Mouse (Mus musculus) embryonic facial prominence, embryonic 12.5 days (tissue): ENCODE measurements around the gene Slc27a4. TPM values are rescaled to one million over a fixed set of nuclear protein-coding genes. Genes with fewer than 3 reads are reported as not detected.

Experiments
- microRNA-seq: library from miRNA; unstranded; fragments of <30 nt; microRNA quantifications from one replicate; pipeline ENCODE4, GENCODE M21; 2017
- polyA plus RNA-seq: library from polyadenylated mRNA; unstranded; fragments of >200 nt; fragmentation: Nextera tagmentation; extraction: Ambion mirVana; gene quantifications from 2 replicates; pipeline ENCODE4 v1.2.1, GENCODE M21; 2016

The Slc27a4 gene
- polyA plus RNA-seq, 1 experiment from 2014 or later, result 18.2 TPM

Small RNAs within 50 kb of the gene (microRNA-seq; reads per million reads assigned to microRNA genes)
- not detected for gene Mir219a-2
- not detected for gene Mir219b

Other genes starting within 250 kb of the Slc27a4 start
- 20.3 and 21.7 TPM in 2 replicates for gene Rapgef1, start 182.9 kb upstream of the Slc27a4 start, polyA plus RNA-seq
- 0.20 TPM in 1 of 2 replicates, not detected in the other for gene Gm13420, start 50.9 kb upstream of the Slc27a4 start, polyA plus RNA-seq
- not detected in 2 replicates for gene Gm13547, start 43.3 kb upstream of the Slc27a4 start, polyA plus RNA-seq
- gene Coq4, start 15.1 kb upstream of the Slc27a4 start, polyA plus RNA-seq, result 31.8 and 36.7 TPM in 2 replicates
- 48.6 and 54.6 TPM in 2 replicates for gene Trub2, start 14.1 kb upstream of the Slc27a4 start, polyA plus RNA-seq
- 21.0 and 22.6 TPM in 2 replicates for gene Urm1, start 17.4 kb downstream of the Slc27a4 start, polyA plus RNA-seq
- gene Cercam, start 66.5 kb downstream of the Slc27a4 start, polyA plus RNA-seq, result 16.4 and 17.5 TPM in 2 replicates
- 88.2 and 89.2 TPM in 2 replicates for gene Odf2, start 86.6 kb downstream of the Slc27a4 start, polyA plus RNA-seq
- 69.3 and 72.3 TPM in 2 replicates for gene Gle1, start 132.8 kb downstream of the Slc27a4 start, polyA plus RNA-seq
- 101 and 103 TPM in 2 replicates for gene Sptan1, start 162.9 kb downstream of the Slc27a4 start, polyA plus RNA-seq
- gene Wdr34, start 246.2 kb downstream of the Slc27a4 start, polyA plus RNA-seq, result 43.9 and 46.0 TPM in 2 replicates